ENCODE assay signal across 18 mouse cellular contexts in the genomic region with DNA sequence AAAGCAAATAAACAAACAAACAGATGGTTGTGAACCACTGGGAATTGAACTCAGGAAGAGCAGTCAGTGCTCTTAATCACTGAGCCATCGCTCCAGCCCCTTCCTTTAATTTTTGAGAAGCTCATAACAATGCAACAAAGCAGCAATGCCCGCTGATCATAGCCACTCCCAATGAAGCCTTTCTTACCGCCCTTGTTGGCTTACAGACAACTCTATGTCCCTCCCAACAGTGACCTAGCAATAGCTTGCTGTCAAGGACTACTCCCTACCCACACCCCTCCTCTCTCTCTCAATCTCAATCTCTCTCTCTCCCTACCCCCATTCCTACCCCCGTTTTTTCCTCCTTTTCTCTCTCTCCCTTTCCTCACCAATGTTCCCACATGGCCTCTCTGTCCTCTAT. TPM values are rescaled to one million over a fixed set of nuclear protein-coding genes. Genes with fewer than 3 reads are reported as not detected.
DNase-seq lines count a peak whose midpoint lies in the region; ATAC-seq lines count a peak whose summit lies in the region.
"Had no signal": no experiment of that assay in that cellular context is flagged by ENCODE, and none has a peak within 500 bp of the region (broad histone marks: within the 10 kb centered on the region; RNA-seq: fewer than 3 reads in every experiment).

No protein-coding gene starts in this region.

- H3K27me3 ChIP-seq in heart, embryonic 10.5 days (ENCODE audit: insufficient read depth, poor library complexity, severe bottlenecking), result no peaks in the 10 kb centered on the region
- H3K27me3 ChIP-seq in forebrain, embryonic 11.5 days (ENCODE audit: control insufficient read depth, insufficient read depth, low read length), result no peaks in the 10 kb centered on the region
- no peaks in the 10 kb centered on the region for H3K27me3 ChIP-seq in forebrain, embryonic 14.5 days (replicated peaks; ENCODE audit: control insufficient read depth, insufficient read depth, low read length)
- H3K27me3 ChIP-seq: embryonic facial prominence, embryonic 12.5 days; hindbrain, embryonic 15.5 days; limb, embryonic 15.5 days had no signal

- H3K36me3 ChIP-seq in heart, embryonic 10.5 days, result no peaks in the 10 kb centered on the region
- no peaks in the 10 kb centered on the region for H3K36me3 ChIP-seq in forebrain, embryonic 11.5 days (ENCODE audit: control insufficient read depth, insufficient read depth, low read length)
- H3K36me3 ChIP-seq in forebrain, embryonic 14.5 days (ENCODE audit: control insufficient read depth, insufficient read depth, low read length), result no peaks in the 10 kb centered on the region
- H3K36me3 ChIP-seq: embryonic facial prominence, embryonic 12.5 days; hindbrain, embryonic 15.5 days; limb, embryonic 15.5 days had no signal

- DNase-seq in heart, adult 8-10 months (ENCODE audit: low spot score), result peak; percentile 27
- DNase-seq in heart, embryonic 10.5 days (ENCODE audit: low spot score), result no peak
- peak; percentile 55 for DNase-seq in 3T3-L1 (ENCODE audit: low read depth, low spot score)
- DNase-seq in NIH3T3 (ENCODE audit: low read depth), result peak; percentile 24
- peak; percentile 19 for DNase-seq in brain, adult 2 months (ENCODE audit: low read depth, low spot score)
- no peak for DNase-seq in forebrain, embryonic 11.5 days (ENCODE audit: low spot score)
- DNase-seq in forebrain, embryonic 14.5 days (ENCODE audit: low spot score), result no peak
- DNase-seq: cerebellum, adult 11 months; kidney, adult 18-20 months; kidney, postnatal 25 days; layer of hippocampus, adult 9-11 months; lung, adult 2 months; thymus, postnatal 25 days had no signal

- no peak overlapping the region for H3K4me2 ChIP-seq in forebrain, embryonic 11.5 days (ENCODE audit: low read depth, low read length, severe bottlenecking)
- H3K4me2 ChIP-seq in forebrain, embryonic 14.5 days (ENCODE audit: low read length), result no peak overlapping the region
- H3K4me2 ChIP-seq: embryonic facial prominence, embryonic 12.5 days; hindbrain, embryonic 15.5 days; limb, embryonic 15.5 days had no signal

- H3K27ac ChIP-seq in heart, embryonic 10.5 days, result no peak overlapping the region
- H3K27ac ChIP-seq in forebrain, embryonic 11.5 days (ENCODE audit: low read depth, low read length), result no peak overlapping the region
- H3K27ac ChIP-seq in forebrain, embryonic 14.5 days (ENCODE audit: low read depth, low read length), result no peak overlapping the region
- H3K27ac ChIP-seq: embryonic facial prominence, embryonic 12.5 days; hindbrain, embryonic 15.5 days; limb, embryonic 15.5 days had no signal

- H3K4me3 ChIP-seq in heart, embryonic 10.5 days, result no peak overlapping the region
- H3K4me3 ChIP-seq in forebrain, embryonic 11.5 days (ENCODE audit: low read depth, low read length), result no peak overlapping the region
- H3K4me3 ChIP-seq in forebrain, embryonic 14.5 days (ENCODE audit: low read depth, low read length), result no peak overlapping the region
- H3K4me3 ChIP-seq: embryonic facial prominence, embryonic 12.5 days; hindbrain, embryonic 15.5 days; limb, embryonic 15.5 days had no signal

- no peak overlapping the region for H3K9ac ChIP-seq in forebrain, embryonic 11.5 days (ENCODE audit: low read length)
- no peak overlapping the region for H3K9ac ChIP-seq in forebrain, embryonic 14.5 days (ENCODE audit: low read length)
- H3K9ac ChIP-seq: embryonic facial prominence, embryonic 12.5 days; hindbrain, embryonic 15.5 days; limb, embryonic 15.5 days had no signal

- no peak for ATAC-seq in forebrain, embryonic 11.5 days (replicated peaks; ENCODE audit: low FRiP score)
- ATAC-seq in forebrain, embryonic 14.5 days, result no peak

- peaks cover 15% of the 10 kb centered on the region for H3K4me1 ChIP-seq in heart, embryonic 10.5 days
- H3K4me1 ChIP-seq in forebrain, embryonic 11.5 days (replicated peaks; ENCODE audit: control insufficient read depth, insufficient read depth, low read length), result peaks cover 7% of the 10 kb centered on the region; the same call in 1 of the 2 replicates
- peaks cover 11% of the 10 kb centered on the region for H3K4me1 ChIP-seq in forebrain, embryonic 14.5 days (ENCODE audit: control insufficient read depth, insufficient read depth, low read length)

- no peaks in the 10 kb centered on the region for H3K9me3 ChIP-seq in heart, embryonic 10.5 days
- H3K9me3 ChIP-seq in forebrain, embryonic 11.5 days (ENCODE audit: control insufficient read depth, low read length), result no peaks in the 10 kb centered on the region
- no peaks in the 10 kb centered on the region for H3K9me3 ChIP-seq in forebrain, embryonic 14.5 days (replicated peaks; ENCODE audit: control insufficient read depth, low read length)
- H3K9me3 ChIP-seq: embryonic facial prominence, embryonic 12.5 days; hindbrain, embryonic 15.5 days; limb, embryonic 15.5 days had no signal

- 76% methylated on average over 4 of the region's 4 CpGs for WGBS in heart, embryonic 10.5 days
- 84% methylated on average over 4 of the region's 4 CpGs for whole genome bisulfite sequencing in forebrain, embryonic 11.5 days
- WGBS in forebrain, embryonic 14.5 days, result 81% methylated on average over 4 of the region's 4 CpGs

RNA-seq across cellular contexts. Expression of a gene that starts 1.5 kb away (rescaled TPM):
- total RNA-seq in heart, adult 8-10 months (2022), result 10 to 100 TPM; 10.6 to 12.8 (median 12.2) TPM
- 12.5 and 15.3 TPM in 2 replicates for polyA plus RNA-seq in heart, embryonic 10.5 days (2016; fragmentation: Nextera tagmentation; extraction: Ambion mirVana)
- 19.5 and 19.7 TPM in 2 replicates for polyA plus RNA-seq in forebrain, embryonic 11.5 days (2014; fragmentation: Nextera tagmentation; extraction: Ambion mirVana)
- 21.2 and 24.0 TPM in 2 replicates for polyA plus RNA-seq in forebrain, embryonic 14.5 days (2014; fragmentation: Nextera tagmentation; extraction: Ambion mirVana)

RNA-seq across cellular contexts. Expression of a gene that starts 14.2 kb away (rescaled TPM):
- total RNA-seq in heart, adult 8-10 months (2022), result 1 to 10 TPM; 4.3 to 4.8 (median 4.6) TPM
- polyA plus RNA-seq in heart, embryonic 10.5 days (2016; fragmentation: Nextera tagmentation; extraction: Ambion mirVana), result 7.7 and 8.2 TPM in 2 replicates
- polyA plus RNA-seq in forebrain, embryonic 11.5 days (2014; fragmentation: Nextera tagmentation; extraction: Ambion mirVana), result 1.6 and 2.9 TPM in 2 replicates
- polyA plus RNA-seq in forebrain, embryonic 14.5 days (2014; fragmentation: Nextera tagmentation; extraction: Ambion mirVana), result 1.2 and 1.6 TPM in 2 replicates
- total RNA-seq: megakaryocyte-erythroid progenitor cell, adult 5-6 weeks; monocyte, adult 5-6 weeks had no signal

Comparison
In these comparisons a context has a peak if more than half of its experiments do, and no peak if none do; other contexts are left out.
1. DNase-seq: peak in heart, adult 8-10 months (single experiment), 3T3-L1 (single experiment), NIH3T3 (single experiment) and brain, adult 2 months (single experiment); none in heart, embryonic 10.5 days (single experiment), forebrain, embryonic 11.5 days (single experiment) and forebrain, embryonic 14.5 days (single experiment).